Mouse (Mus musculus) cerebellum, adult 2 months (tissue): ENCODE results near the gene Dop1a.

Experiments
- CTCF ChIP-seq: fragments of 200-500 bp; IDR thresholded peaks from 2 replicates; pipeline ENCODE4 v1.5.1; 2011; ENCODE audit warnings: low read depth, mild to moderate bottlenecking, control low read depth, low read length, moderate library complexity, borderline replicate concordance; ENCODE audit not compliant: insufficient read depth
- POLR2A ChIP-seq: fragments of 200-500 bp; IDR thresholded peaks from 2 replicates; pipeline ENCODE4 v1.6.1; 2011; ENCODE audit warnings: low read length, control low read depth, borderline replicate concordance; ENCODE audit not compliant: insufficient read depth

DNA sequence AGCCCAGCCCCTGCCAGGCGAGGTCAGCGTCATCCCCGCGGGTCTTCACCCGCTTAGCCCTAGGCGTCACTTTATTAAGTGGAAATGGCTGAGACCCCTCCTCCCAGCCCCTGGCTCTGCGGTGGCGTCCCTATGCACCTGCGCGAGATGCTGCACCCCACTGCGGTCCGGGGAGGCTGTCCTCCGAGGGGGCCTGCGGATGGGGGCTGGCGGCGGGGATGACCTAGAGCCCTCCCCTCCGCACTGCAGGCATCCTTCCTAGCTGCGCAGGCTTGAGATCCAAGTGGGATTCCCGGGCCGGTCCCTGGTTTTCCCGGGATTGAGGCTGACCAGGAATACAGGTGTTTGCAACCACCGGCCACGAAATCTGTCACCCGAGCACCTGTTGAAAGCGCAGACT is 105.2 kb downstream of the Dop1a start:
- TF ChIP-seq POLR2A (no peak), CTCF (no peak)
